Mouse (Mus musculus) erythroblast, embryonic 14.5 days (primary cell): ENCODE results near the gene Gfi1b. TPM values are rescaled to one million over a fixed set of nuclear protein-coding genes. Genes with fewer than 3 reads are reported as not detected.

Experiments used
- H3K27me3 ChIP-seq: 2 replicates; pipeline ENCODE4 v1.6.1; 2012; ENCODE audit warnings: inconsistent platforms; ENCODE audit not compliant: control insufficient read depth
- H3K36me3 ChIP-seq: 2 replicates; pipeline ENCODE4 v1.6.1; 2012; ENCODE audit warnings: mild to moderate bottlenecking, inconsistent platforms; ENCODE audit not compliant: control insufficient read depth
- H3K4me1 ChIP-seq: 2 replicates; pipeline ENCODE4 v1.6.1; 2012; ENCODE audit warnings: inconsistent platforms; ENCODE audit not compliant: control insufficient read depth
- H3K4me3 ChIP-seq: replicated peaks from 2 replicates; pipeline ENCODE3; 2012; ENCODE audit warnings: moderate library complexity, mild to moderate bottlenecking, inconsistent platforms
- H3K9me3 ChIP-seq: 2 replicates; pipeline ENCODE4 v1.6.1; 2012; ENCODE audit warnings: low read length, inconsistent platforms, mixed read lengths; ENCODE audit not compliant: control insufficient read depth
- GATA1 ChIP-seq: IDR thresholded peaks from 2 replicates; pipeline ENCODE4 v1.6.1; 2012; ENCODE audit warnings: low read length, inconsistent platforms, mixed read lengths
- TAL1 ChIP-seq: IDR thresholded peaks from 3 replicates; pipeline ENCODE4 v1.6.1; 2012; ENCODE audit warnings: low read length, inconsistent platforms, mixed read lengths
- polyA plus RNA-seq: library from polyadenylated mRNA; stranded (reverse); fragments of >175 nt; gene quantifications from 2 replicates; pipeline ENCODE4 v1.2.3, GENCODE M21; 2012

Gene Gfi1b
- polyA plus RNA-seq, 1 experiment, result 35.4 TPM

GRCm38 (mm10) chr2:28596998-28597397, 24.8 kb downstream of the Gfi1b start:
- H3K27me3 ChIP-seq, result no peaks in the 10 kb centered on the region
- TF ChIP-seq TAL1 (no peak), GATA1 (no peak)
- peaks cover 24% of the 10 kb centered on the region for H3K36me3 ChIP-seq
- H3K4me3 ChIP-seq, result no peak overlapping the region
- H3K4me1 ChIP-seq, result peaks cover 94% of the 10 kb centered on the region
- peaks cover 4% of the 10 kb centered on the region for H3K9me3 ChIP-seq

- TF ChIP-seq TAL1, result peak; percentile 53
- TF ChIP-seq GATA1, result no peak
- Histone ChIP-seq H3K4me1 (peaks cover 84% of the 10 kb centered on the region), H3K4me3 (peak overlapping the region; percentile 2), H3K9me3 (peaks cover 4% of the 10 kb centered on the region), H3K27me3 (no peaks in the 10 kb centered on the region), H3K36me3 (peaks cover 20% of the 10 kb centered on the region)
These were observed 25.8 kb downstream of the Gfi1b start for GRCm38 (mm10) chr2:28596021-28596420.

DNA sequence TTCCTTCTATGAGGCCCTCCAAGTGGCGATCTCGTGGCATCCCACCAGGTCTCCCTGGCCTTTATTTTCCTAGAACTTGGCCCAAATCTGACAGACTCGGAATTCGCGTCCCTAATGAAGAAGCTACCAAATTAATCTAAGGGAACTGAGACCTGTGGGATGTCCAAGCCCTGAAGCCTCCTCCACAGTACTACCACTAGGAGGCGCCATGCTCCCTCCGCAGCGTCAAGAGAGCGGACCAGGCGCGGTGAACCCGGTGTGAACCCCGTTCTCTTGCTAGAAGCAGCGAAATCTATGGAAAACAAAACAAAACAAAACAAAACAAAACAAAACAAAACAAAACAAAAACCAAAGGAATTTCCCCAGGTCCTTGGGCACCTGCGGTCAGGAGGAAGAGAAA, 29.0 kb downstream of the Gfi1b start:
- H3K36me3 ChIP-seq, result peaks cover 11% of the 10 kb centered on the region
- H3K9me3 ChIP-seq, result peaks cover 4% of the 10 kb centered on the region
- TF ChIP-seq TAL1 (no peak), GATA1 (no peak)
- H3K27me3 ChIP-seq, result no peaks in the 10 kb centered on the region
- peaks cover 52% of the 10 kb centered on the region for H3K4me1 ChIP-seq
- peak overlapping the region; percentile 40 for H3K4me3 ChIP-seq

DNA sequence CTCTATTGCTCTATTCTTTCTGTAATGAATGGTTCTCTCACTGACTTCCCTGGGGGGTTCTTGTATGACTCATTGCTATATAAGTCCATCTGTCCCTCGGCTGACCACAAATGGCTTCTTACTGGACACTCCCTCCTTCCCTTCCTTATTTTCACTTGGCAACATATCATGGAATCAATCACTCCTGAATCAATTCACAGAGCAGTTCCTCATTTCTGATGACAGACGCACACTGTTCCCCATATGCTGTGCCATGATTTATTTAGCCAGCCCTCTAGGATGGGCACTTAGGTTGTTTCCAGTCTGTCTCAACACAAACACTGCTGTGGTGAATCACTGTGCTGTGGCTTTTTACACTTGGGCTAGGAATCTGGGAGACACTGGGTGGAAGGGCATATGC, 30.3 kb downstream of the Gfi1b start:
- H3K4me1 ChIP-seq, result peaks cover 45% of the 10 kb centered on the region
- H3K9me3 ChIP-seq, result no peaks in the 10 kb centered on the region
- no peak overlapping the region for H3K4me3 ChIP-seq
- H3K27me3 ChIP-seq, result no peaks in the 10 kb centered on the region
- peaks cover 1% of the 10 kb centered on the region for H3K36me3 ChIP-seq
- TF ChIP-seq GATA1 (no peak), TAL1 (no peak)

- Histone ChIP-seq H3K36me3 (no peaks in the 10 kb centered on the region), H3K4me3 (no peak overlapping the region), H3K9me3 (no peaks in the 10 kb centered on the region), H3K27me3 (no peaks in the 10 kb centered on the region), H3K4me1 (peaks cover 39% of the 10 kb centered on the region)
- TF ChIP-seq GATA1, result no peak
- TF ChIP-seq TAL1, result no peak
These were observed 33.2 kb downstream of the Gfi1b start for GRCm38 (mm10) chr2:28588574-28588973.

- Histone ChIP-seq H3K27me3 (no peaks in the 10 kb centered on the region), H3K4me3 (no peak overlapping the region), H3K4me1 (peaks cover 52% of the 10 kb centered on the region), H3K9me3 (no peaks in the 10 kb centered on the region), H3K36me3 (peaks cover 6% of the 10 kb centered on the region)
- TF ChIP-seq TAL1 (no peak), GATA1 (no peak)
These were observed 36.1 kb downstream of the Gfi1b start for GRCm38 (mm10) chr2:28585730-28586129.

DNA sequence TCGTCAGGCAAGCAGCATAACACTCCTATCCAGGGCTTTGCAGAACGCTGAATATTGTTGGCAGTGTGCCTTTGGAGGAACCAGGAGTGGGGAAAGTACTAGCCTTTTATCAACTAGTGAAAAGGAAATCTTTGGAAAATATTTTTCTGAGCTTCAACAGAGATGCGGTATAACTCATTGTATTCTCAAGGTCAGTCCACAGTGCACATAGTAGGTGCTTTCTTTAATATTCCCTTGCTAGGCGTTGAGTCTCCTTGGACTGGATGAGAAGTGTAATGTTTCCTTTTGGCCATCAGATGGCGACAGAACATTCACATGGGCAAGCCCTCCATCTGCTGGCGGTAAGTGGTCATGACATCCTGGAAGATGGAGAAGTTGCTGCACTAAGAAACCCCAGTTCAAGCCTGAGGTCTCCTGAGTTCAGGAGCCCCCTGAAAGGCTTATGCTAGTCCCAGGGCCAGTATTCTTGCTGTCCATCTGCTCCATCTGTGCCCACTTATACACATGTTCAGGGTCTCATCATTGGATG, 36.7 kb downstream of the Gfi1b start:
- no peaks in the 10 kb centered on the region for H3K9me3 ChIP-seq
- H3K4me1 ChIP-seq, result peaks cover 53% of the 10 kb centered on the region
- no peak overlapping the region for H3K4me3 ChIP-seq
- no peaks in the 10 kb centered on the region for H3K27me3 ChIP-seq
- peaks cover 10% of the 10 kb centered on the region for H3K36me3 ChIP-seq
- no peak for TF ChIP-seq GATA1
- TF ChIP-seq TAL1, result no peak

GRCm38 (mm10) chr2:28583651-28584050, 38.1 kb downstream of the Gfi1b start, which contains the start of gene Gtf3c5:
Gtf3c5 (minus strand) TSS chr2:28583751.
- Histone ChIP-seq H3K4me1 (peaks cover 53% of the 10 kb centered on the region), H3K27me3 (no peaks in the 10 kb centered on the region)

GRCm38 (mm10) chr2:28582647-28583353, 39.0 kb downstream of the Gfi1b start:
- TF ChIP-seq TAL1 (no peak), GATA1 (no peak)
- H3K27me3 ChIP-seq, result no peaks in the 10 kb centered on the region
- no peaks in the 10 kb centered on the region for H3K9me3 ChIP-seq
- H3K4me3 ChIP-seq, result peak overlapping the region; percentile 66
- H3K36me3 ChIP-seq, result peaks cover 33% of the 10 kb centered on the region
- peaks cover 53% of the 10 kb centered on the region for H3K4me1 ChIP-seq

More at GRCm38 (mm10) chr2:28583651-28584050, 38.1 kb downstream of the Gfi1b start, which contains the start of gene Gtf3c5:
- peak within 1 kb of the TSS; percentile 66 for H3K4me3 ChIP-seq
- peaks cover 25% of the 10 kb centered on the region for H3K36me3 ChIP-seq
- TF ChIP-seq TAL1, result no peak
- no peaks in the 10 kb centered on the region for H3K9me3 ChIP-seq

DNA sequence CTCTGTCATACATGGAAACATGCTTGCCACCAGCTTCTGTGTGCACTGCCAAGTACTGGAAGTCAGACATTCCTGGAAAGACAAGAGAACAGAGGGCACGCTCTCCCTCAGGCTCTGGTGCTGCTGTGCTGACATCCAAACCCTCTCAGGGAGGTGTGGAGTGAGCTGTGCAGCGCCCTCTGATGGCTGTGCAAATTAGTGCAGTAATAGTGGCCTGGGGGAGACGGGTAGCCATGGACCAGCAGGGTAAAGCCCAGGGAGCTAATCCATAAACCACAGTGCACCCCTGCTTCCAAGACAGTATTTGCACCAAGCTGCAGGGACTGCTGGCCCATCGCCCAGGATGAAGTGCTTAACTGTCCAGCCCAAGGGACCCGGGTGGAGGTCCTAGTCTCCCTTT, 43.8 kb downstream of the Gfi1b start:
- Histone ChIP-seq H3K9me3 (no peaks in the 10 kb centered on the region), H3K4me1 (peaks cover 19% of the 10 kb centered on the region), H3K36me3 (peaks cover 81% of the 10 kb centered on the region), H3K27me3 (no peaks in the 10 kb centered on the region), H3K4me3 (no peak overlapping the region)
- no peak for TF ChIP-seq TAL1
- TF ChIP-seq GATA1, result no peak
